Mouse (Mus musculus) liver, embryonic 14.5 days (tissue): ENCODE measurements around the gene Ldlr. TPM values are rescaled to one million over a fixed set of nuclear protein-coding genes. Genes with fewer than 3 reads are reported as not detected.
A peak's percentile ranks its signal among the peaks of the same experiment; 100 is the strongest.

Source experiments
- ATAC-seq: fragments of 200-750 bp; cut with Nextera tagmentation; 2 replicates; pipeline ENCODE4 v1.8.0; 2017; ENCODE audit warnings: moderate number of reproducible peaks, mild to moderate bottlenecking, moderate library complexity; ENCODE audit not compliant: insufficient read depth
- DNase-seq, 3 experiments: peaks; one replicate each; pipeline ENCODE4 v3.0.0-alpha.2; 2012 to 2013; ENCODE audit warnings: low read depth in 3 of 3, low spot score in 3 of 3
- H3K27ac ChIP-seq: fragments of 300-500 bp; sonication (generic); 2 replicates; pipeline ENCODE4 v1.5.1; 2014; ENCODE audit warnings: moderate library complexity, mild to moderate bottlenecking, control low read depth, inconsistent platforms
- H3K27me3 ChIP-seq: fragments of 300-500 bp; sonication (generic); 2 replicates; pipeline ENCODE4 v1.6.1; 2014; ENCODE audit warnings: mild to moderate bottlenecking, low read length, moderate library complexity; ENCODE audit not compliant: control insufficient read depth, insufficient read depth
- H3K36me3 ChIP-seq: fragments of 300-500 bp; sonication (generic); replicated peaks from 2 replicates; pipeline ENCODE4 v1.6.1; 2014; ENCODE audit warnings: low read depth; ENCODE audit not compliant: control insufficient read depth, insufficient read depth
- H3K4me1 ChIP-seq, 2 experiments: fragments of 200-500 bp in 1 of 2; fragments of 300-500 bp in 1 of 2; sonication (generic) in 1 of 2; replicated peaks; 2 replicates each; pipeline ENCODE4 v1.6.1; 2012 to 2014; ENCODE audit warnings: antibody characterized with exemption in 1 of 2, inconsistent platforms in 1 of 2, low read length in 1 of 2; ENCODE audit not compliant: control insufficient read depth in 2 of 2, insufficient read depth in 2 of 2
- H3K4me2 ChIP-seq: fragments of 300-500 bp; sonication (generic); 2 replicates; pipeline ENCODE4 v1.6.1; 2014; ENCODE audit warnings: low read depth, mild to moderate bottlenecking, control low read depth, moderate library complexity
- H3K4me3 ChIP-seq, 2 experiments: fragments of 200-500 bp in 1 of 2; fragments of 300-500 bp in 1 of 2; sonication (generic) in 1 of 2; 2 replicates each; pipeline ENCODE4 v1.5.1; 2012 to 2014; ENCODE audit warnings: low read depth in 2 of 2, low read length in 2 of 2, mild to moderate bottlenecking in 2 of 2, control low read depth in 1 of 2, inconsistent platforms in 1 of 2, moderate library complexity in 1 of 2; ENCODE audit not compliant: insufficient read depth in 1 of 2
- H3K9ac ChIP-seq: fragments of 300-500 bp; sonication (generic); replicated peaks from 2 replicates; pipeline ENCODE4 v1.6.1; 2014; ENCODE audit warnings: mild to moderate bottlenecking, control low read depth, moderate library complexity
- H3K9me3 ChIP-seq: fragments of 300-500 bp; sonication (generic); 2 replicates; pipeline ENCODE4 v1.6.1; 2016; ENCODE audit warnings: low read length, mixed read lengths; ENCODE audit not compliant: control insufficient read depth
- CTCF ChIP-seq: IDR thresholded peaks from 2 replicates; pipeline ENCODE4 v1.5.1; 2016; ENCODE audit warnings: antibody characterized with exemption, low read depth, control low read depth
- EP300 ChIP-seq: IDR thresholded peaks from 2 replicates; pipeline ENCODE4 v1.6.1; 2016; ENCODE audit warnings: antibody characterized with exemption, low read depth
- WGBS: fragments of 180-500 bp; shearing (Covaris S2); extraction: QIAGEN DNeasy Blood & Tissue Kit; methylation state at CpG from one replicate; pipeline ENCODE4 v1.1.7; 2014; ENCODE audit not compliant: insufficient replicate concordance; 5-methylcytosine and 5-hydroxymethylcytosine counted together
- polyA plus RNA-seq, 2 experiments: library from polyadenylated mRNA; depleted of rRNA in 1 of 2; stranded (reverse) in 1 of 2; unstranded in 1 of 2; fragments of >200 nt; fragmentation: Nextera tagmentation in 1 of 2; extraction: Ambion mirVana in 1 of 2; gene quantifications; 2 replicates each; pipeline versions ENCODE4 v1.2.1 to v1.2.3; 2012 to 2014

The Ldlr gene
- polyA plus RNA-seq, 2 experiments: 5.9 to 12.6 TPM

DNA sequence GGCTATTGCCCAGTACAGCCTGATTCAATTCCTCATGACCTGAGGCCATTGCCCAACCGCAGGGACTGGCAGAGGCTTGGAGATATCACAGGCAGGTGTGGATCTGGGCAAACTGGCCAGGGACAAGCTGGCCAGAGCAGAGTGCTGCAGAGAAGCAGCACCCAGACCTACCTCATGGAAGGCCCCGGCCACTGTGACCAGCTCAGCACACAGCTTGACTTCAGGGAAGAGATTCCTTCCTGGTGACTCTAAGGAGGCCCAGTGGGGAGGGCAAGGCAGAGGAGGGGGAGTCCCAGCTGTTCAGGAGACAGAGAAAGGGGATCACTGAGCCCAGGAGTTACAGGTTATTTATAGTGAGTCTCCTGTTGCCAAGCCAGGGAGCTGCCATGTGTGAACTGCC lies 2.2 kb upstream of the Ldlr start:
- H3K9me3 ChIP-seq: no peaks in the 10 kb centered on the region
- no peak overlapping the region for H3K27ac ChIP-seq
- 77% methylated on average over 2 of the region's 2 CpGs for WGBS

DNA sequence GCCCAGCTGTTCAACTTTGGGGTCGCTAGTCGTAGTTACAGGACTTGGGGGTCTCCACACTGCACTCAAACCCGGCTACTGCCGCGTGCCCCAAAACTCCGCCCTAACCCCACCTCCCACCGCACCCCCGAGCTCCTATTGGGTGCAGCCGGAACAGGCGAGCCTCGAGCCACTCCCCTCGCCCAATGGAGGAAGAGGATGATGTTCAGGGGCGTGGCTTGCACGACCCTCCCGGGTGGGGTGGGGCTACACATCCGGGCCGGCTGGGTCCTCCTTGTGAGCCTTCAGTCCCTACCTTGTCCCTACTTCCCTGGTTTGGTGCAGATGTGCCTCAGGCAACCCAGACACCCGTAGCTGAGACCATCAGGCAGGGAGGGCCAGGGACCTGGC lies 859 bp downstream of the Ldlr start:
- TF ChIP-seq EP300: no peak
- no peak for TF ChIP-seq CTCF
- no peaks in the 10 kb centered on the region for H3K9me3 ChIP-seq
- ATAC-seq: peak; percentile 84
- peaks cover 14 to 28% of the 10 kb centered on the region in 2 experiments for H3K4me1 ChIP-seq
- H3K27ac ChIP-seq: peak overlapping the region; percentile 89
- no peaks in the 10 kb centered on the region; the same call in 1 of the 2 replicates for H3K36me3 ChIP-seq
- H3K4me3 ChIP-seq: peak overlapping the region; percentile 86 to 87
- no peaks in the 10 kb centered on the region for H3K27me3 ChIP-seq
- H3K4me2 ChIP-seq: peak overlapping the region; percentile 97
- DNase-seq: peak; percentile 72 to 80 (median 80)
- peak overlapping the region; percentile 70 for H3K9ac ChIP-seq
- WGBS: under 1% methylated on average over 18 of the region's 18 CpGs

More for the DNA sequence above, 2.2 kb upstream of the Ldlr start:
- Histone ChIP-seq H3K4me2 (no peak overlapping the region), H3K4me1 (peaks cover 8 to 26% of the 10 kb centered on the region in 2 experiments), H3K9ac (no peak overlapping the region), H3K36me3 (no peaks in the 10 kb centered on the region), H3K27me3 (no peaks in the 10 kb centered on the region), H3K4me3 (no peak overlapping the region)
- DNase-seq (no peak), ATAC-seq (no peak)
- TF ChIP-seq EP300: no peak
- no peak for TF ChIP-seq CTCF

DNA sequence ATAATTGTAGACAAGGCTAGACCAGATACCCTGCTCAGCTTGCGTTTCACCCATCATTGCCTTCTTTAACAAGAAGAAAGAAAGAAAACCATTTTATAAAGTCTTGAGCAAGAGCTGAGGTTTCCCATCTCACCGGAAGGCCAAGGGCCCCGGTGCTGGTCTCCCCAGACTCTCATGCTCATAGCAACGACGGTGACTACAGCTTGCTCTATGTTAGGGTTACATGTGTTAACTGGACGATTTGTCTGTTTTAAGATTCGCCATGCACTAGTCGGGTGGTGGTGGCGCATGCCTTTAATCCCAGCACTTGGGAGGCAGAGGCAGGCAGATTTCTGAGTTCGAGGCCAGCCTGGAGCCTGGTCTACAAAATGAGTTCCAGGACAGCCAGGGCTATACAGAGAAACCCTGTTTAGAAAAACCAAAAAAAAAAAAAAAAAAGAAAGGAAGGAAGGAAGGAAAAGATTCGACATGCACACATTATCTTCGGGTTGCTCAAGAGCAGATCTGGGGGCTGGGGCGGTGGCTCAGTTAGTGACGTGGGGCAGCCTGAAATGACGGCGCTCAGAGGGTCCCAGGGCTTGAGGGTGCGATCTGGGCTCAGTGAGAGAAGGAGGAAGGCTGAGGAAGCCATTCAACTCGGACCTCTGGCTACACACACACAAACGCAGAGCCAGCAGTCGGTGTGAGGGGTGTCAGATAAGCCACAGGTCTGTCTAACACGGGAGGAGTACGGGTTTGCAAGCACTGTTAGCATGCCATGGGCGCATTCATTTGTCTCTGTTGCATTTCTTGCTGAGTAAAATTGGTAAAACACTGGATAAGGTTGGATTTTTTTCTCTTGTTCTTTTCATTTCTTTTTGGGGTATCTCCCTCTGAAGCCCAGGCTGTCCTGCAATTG lies 2.2 kb downstream of the Ldlr start:
- no peak for TF ChIP-seq EP300
- TF ChIP-seq CTCF: no peak
- peaks cover 14 to 30% of the 10 kb centered on the region in 2 experiments for H3K4me1 ChIP-seq

DNA sequence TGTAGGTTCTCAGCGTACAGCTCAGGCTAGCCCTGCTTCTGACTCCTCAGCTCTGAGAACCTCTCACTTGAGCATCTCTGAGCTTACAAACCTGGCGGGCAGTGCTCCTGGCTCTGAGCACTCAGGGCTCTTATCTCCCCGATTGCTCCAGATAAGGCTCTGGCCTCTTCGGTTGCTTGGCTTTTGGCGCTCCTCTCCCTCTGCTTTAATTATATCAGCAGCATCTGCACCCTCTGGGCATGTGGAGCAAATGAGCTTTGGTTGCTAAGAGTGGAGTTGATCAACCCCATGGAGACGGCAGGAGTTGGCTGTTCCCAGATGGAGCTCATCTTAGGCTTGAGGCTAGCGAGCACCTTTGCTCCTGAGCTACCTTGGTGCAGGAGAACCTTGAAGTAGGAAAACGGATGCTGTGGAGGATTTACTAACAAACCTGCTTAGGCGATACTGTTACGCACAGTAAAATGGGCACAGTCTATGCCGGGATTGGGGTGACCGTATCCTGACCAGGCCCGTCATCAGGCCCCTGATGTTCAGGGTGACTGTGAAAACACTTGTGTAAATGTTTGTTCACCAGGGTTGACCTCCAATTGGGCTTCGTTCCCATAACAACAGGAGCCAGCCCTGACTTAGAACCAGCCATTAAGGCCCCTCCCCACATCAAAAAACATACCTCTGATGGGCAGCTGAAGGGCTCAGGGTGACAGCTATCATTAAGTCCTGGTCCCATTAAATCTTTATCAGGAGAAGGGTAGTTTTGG lies 3.1 kb downstream of the Ldlr start:
- Histone ChIP-seq H3K9ac (peak overlapping the region; percentile 49), H3K27me3 (no peaks in the 10 kb centered on the region), H3K9me3 (no peaks in the 10 kb centered on the region), H3K4me3 (peak overlapping the region; percentile 39 to 87), H3K27ac (no peak overlapping the region), H3K4me1 (peaks cover 14 to 30% of the 10 kb centered on the region in 2 experiments), H3K4me2 (peak overlapping the region; percentile 97), H3K36me3 (no peaks in the 10 kb centered on the region; the same call in 1 of the 2 replicates)
- no peak for ATAC-seq
- TF ChIP-seq EP300 (no peak), CTCF (no peak)
- WGBS: 61% methylated on average over 14 of the region's 14 CpGs
- DNase-seq: no peak

More for the DNA sequence above, 2.2 kb downstream of the Ldlr start:
- Histone ChIP-seq H3K4me2 (peak overlapping the region; percentile 97), H3K9ac (peak overlapping the region; percentile 49), H3K9me3 (no peaks in the 10 kb centered on the region), H3K36me3 (no peaks in the 10 kb centered on the region; the same call in 1 of the 2 replicates), H3K4me3 (peak overlapping the region; percentile 86 to 87), H3K27me3 (no peaks in the 10 kb centered on the region), H3K27ac (peak overlapping the region; percentile 44; the same call in 1 of the 2 replicates)
- 25% methylated on average over 23 of the region's 23 CpGs for WGBS
- DNase-seq (no peak), ATAC-seq (no peak)
